ENCODE assay signal across 10 mouse cellular contexts in the genomic region with DNA sequence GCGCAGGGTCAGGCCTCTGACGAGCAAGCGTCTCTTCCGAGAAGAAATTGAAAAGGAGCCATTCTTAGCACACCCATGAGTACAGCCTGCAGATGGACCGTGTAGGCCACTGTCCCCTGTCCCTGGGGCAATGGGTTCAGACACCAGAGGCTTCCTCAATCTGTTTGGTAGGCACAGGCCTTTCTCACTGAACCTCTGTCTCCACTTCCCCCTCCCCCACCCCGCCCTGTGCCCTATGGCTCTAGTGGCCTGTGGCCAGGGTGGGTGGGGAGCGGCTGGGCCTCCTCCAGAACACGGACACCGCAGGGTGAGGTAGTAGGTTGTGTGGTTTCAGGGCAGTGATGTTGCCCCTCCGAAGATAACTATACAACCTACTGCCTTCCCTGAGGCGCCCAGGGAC. TPM values are rescaled to one million over a fixed set of nuclear protein-coding genes. Genes with fewer than 3 reads are reported as not detected.
DNase-seq lines count a peak whose midpoint lies in the region; ATAC-seq lines count a peak whose summit lies in the region.
"Had no signal": no experiment of that assay in that cellular context is flagged by ENCODE, and none has a peak within 500 bp of the region (broad histone marks: within the 10 kb centered on the region; RNA-seq: fewer than 3 reads in every experiment).

No protein-coding gene starts in this region.

- ATAC-seq in kidney, embryonic 16.5 days (ENCODE audit: low FRiP score, low TSS enrichment): no peak

- 93% methylated on average over 11 of the region's 11 CpGs for WGBS in kidney, embryonic 16.5 days

- H3K27ac ChIP-seq in kidney, embryonic 16.5 days (ENCODE audit: low read length): no peak overlapping the region
- H3K27ac ChIP-seq: liver, embryonic 14.5 days; macrophage had no signal

- no peak overlapping the region for H3K9ac ChIP-seq in kidney, embryonic 16.5 days (replicated peaks; ENCODE audit: low read length)
- H3K9ac ChIP-seq: liver, embryonic 14.5 days had no signal

- no peaks in the 10 kb centered on the region for H3K9me3 ChIP-seq in kidney, embryonic 16.5 days (ENCODE audit: low read length)

- H3K4me1 ChIP-seq in kidney, embryonic 16.5 days (ENCODE audit: insufficient read depth, low read length): peaks cover 43% of the 10 kb centered on the region

- no peaks in the 10 kb centered on the region for H3K27me3 ChIP-seq in kidney, embryonic 16.5 days (ENCODE audit: insufficient read depth, low read length)

- H3K4me3 ChIP-seq in kidney, embryonic 16.5 days (ENCODE audit: low read length): no peak overlapping the region

- H3K36me3 ChIP-seq in kidney, embryonic 16.5 days (ENCODE audit: insufficient read depth, low read length): peaks cover 48% of the 10 kb centered on the region

- DNase-seq in kidney, adult 11 months: peak; percentile 86
- peak; percentile 38 for DNase-seq in ovary, postnatal 36 days (ENCODE audit: low spot score)
- DNase-seq in ovary, postnatal 10 days (ENCODE audit: low spot score): no peak
- peak; percentile 50 to 67 for DNase-seq in cerebellum, postnatal 14 days
- no peak for DNase-seq in Muller cell, postnatal 12 days (ENCODE audit: inconsistent ontology term)
- DNase-seq in frontal cortex, postnatal 36 days (ENCODE audit: low spot score in 2 of 2): no peak
- DNase-seq: spleen, adult 18-20 months had no signal

- no peak overlapping the region for H3K4me2 ChIP-seq in kidney, embryonic 16.5 days (replicated peaks; ENCODE audit: low read depth, low read length)

RNA-seq across cellular contexts. Expression of gene Ppara, which starts 27.8 kb away (rescaled TPM):
- polyA plus RNA-seq in kidney, embryonic 16.5 days (2015; fragmentation: Nextera tagmentation; extraction: Ambion mirVana): 5.1 and 5.9 TPM in 2 replicates
- polyA plus RNA-seq: macrophage had no signal

Comparison
In these comparisons a context has a peak if more than half of its experiments do, and no peak if none do; other contexts are left out.
1. DNase-seq: peak in kidney, adult 11 months (single experiment), ovary, postnatal 36 days (single experiment) and cerebellum, postnatal 14 days (2 of 2); none in ovary, postnatal 10 days (single experiment), Muller cell, postnatal 12 days (single experiment) and frontal cortex, postnatal 36 days (0 of 2).